20 mouse cellular contexts compared by ENCODE assay signal in genomic region chr2:162080717-162081398, GRCm38 (mm10).
A peak's percentile ranks its signal among the peaks of the same experiment; 100 is the strongest.
DNase-seq lines count a peak whose midpoint lies in the region; ATAC-seq and TF ChIP-seq lines count a peak whose summit lies in the region.
"Had no signal": no experiment of that assay in that cellular context is flagged by ENCODE, and none has a peak within 500 bp of the region (broad histone marks: within the 10 kb centered on the region; RNA-seq: fewer than 3 reads in every experiment).

No protein-coding gene starts in this region.

- ATAC-seq in forebrain, postnatal 0 days = peak; percentile 52
- no peak for ATAC-seq in forebrain, embryonic 14.5 days
- peak; percentile 22; the same call in 1 of the 2 replicates for ATAC-seq in midbrain, embryonic 11.5 days (ENCODE audit: low FRiP score)
- no peak for ATAC-seq in midbrain, embryonic 14.5 days (ENCODE audit: low FRiP score, low TSS enrichment)
- ATAC-seq: hindbrain, embryonic 16.5 days; inflammation-experienced regulatory T-cells, adult 6 months had no signal

- H3K4me3 ChIP-seq in forebrain, postnatal 0 days (ENCODE audit: low read depth, low read length) = no peak overlapping the region
- no peak overlapping the region for H3K4me3 ChIP-seq in forebrain, embryonic 14.5 days (ENCODE audit: low read depth, low read length)
- H3K4me3 ChIP-seq in midbrain, embryonic 11.5 days (ENCODE audit: low read depth, low read length) = no peak overlapping the region
- H3K4me3 ChIP-seq in midbrain, embryonic 14.5 days (replicated peaks; ENCODE audit: low read depth, low read length) = no peak overlapping the region
- H3K4me3 ChIP-seq: embryonic facial prominence, embryonic 13.5 days; heart, embryonic 10.5 days; hindbrain, embryonic 12.5 days had no signal

- no peak for TF ChIP-seq CTCF in forebrain, postnatal 0 days (IDR thresholded peaks at IDR 0.05; ENCODE audit: low read depth)

- H3K9me3 ChIP-seq in forebrain, postnatal 0 days (ENCODE audit: low read length) = no peaks in the 10 kb centered on the region
- H3K9me3 ChIP-seq in forebrain, embryonic 14.5 days (replicated peaks; ENCODE audit: control insufficient read depth, low read length) = no peaks in the 10 kb centered on the region
- no peaks in the 10 kb centered on the region for H3K9me3 ChIP-seq in midbrain, embryonic 11.5 days (ENCODE audit: control insufficient read depth, low read length)
- no peaks in the 10 kb centered on the region for H3K9me3 ChIP-seq in midbrain, embryonic 14.5 days (ENCODE audit: control insufficient read depth, low read length)
- H3K9me3 ChIP-seq: embryonic facial prominence, embryonic 13.5 days; heart, embryonic 10.5 days; hindbrain, embryonic 12.5 days had no signal

- no peaks in the 10 kb centered on the region for H3K36me3 ChIP-seq in forebrain, postnatal 0 days (ENCODE audit: insufficient read depth)
- H3K36me3 ChIP-seq in forebrain, embryonic 14.5 days (ENCODE audit: control insufficient read depth, insufficient read depth, low read length) = no peaks in the 10 kb centered on the region
- no peaks in the 10 kb centered on the region for H3K36me3 ChIP-seq in midbrain, embryonic 11.5 days (ENCODE audit: control insufficient read depth, insufficient read depth, low read length)
- H3K36me3 ChIP-seq in midbrain, embryonic 14.5 days (ENCODE audit: control insufficient read depth, insufficient read depth, low read length) = no peaks in the 10 kb centered on the region
- H3K36me3 ChIP-seq: embryonic facial prominence, embryonic 13.5 days; heart, embryonic 10.5 days; hindbrain, embryonic 12.5 days had no signal

- no peak overlapping the region for H3K9ac ChIP-seq in forebrain, postnatal 0 days
- H3K9ac ChIP-seq in forebrain, embryonic 14.5 days (ENCODE audit: low read length) = no peak overlapping the region
- no peak overlapping the region for H3K9ac ChIP-seq in midbrain, embryonic 11.5 days (ENCODE audit: low read length)
- no peak overlapping the region for H3K9ac ChIP-seq in midbrain, embryonic 14.5 days (replicated peaks; ENCODE audit: low read length)
- H3K9ac ChIP-seq: embryonic facial prominence, embryonic 13.5 days; hindbrain, embryonic 12.5 days had no signal

- peaks cover 14% of the 10 kb centered on the region; the same call in 1 of the 2 replicates for H3K4me1 ChIP-seq in forebrain, postnatal 0 days (ENCODE audit: insufficient read depth)
- H3K4me1 ChIP-seq in forebrain, embryonic 14.5 days (ENCODE audit: control insufficient read depth, insufficient read depth, low read length) = no peaks in the 10 kb centered on the region
- no peaks in the 10 kb centered on the region for H3K4me1 ChIP-seq in midbrain, embryonic 11.5 days (ENCODE audit: control insufficient read depth, insufficient read depth, low read length)
- no peaks in the 10 kb centered on the region for H3K4me1 ChIP-seq in midbrain, embryonic 14.5 days (ENCODE audit: control insufficient read depth, insufficient read depth, low read length)
- H3K4me1 ChIP-seq: hindbrain, embryonic 12.5 days had no signal

- no peaks in the 10 kb centered on the region for H3K27me3 ChIP-seq in forebrain, postnatal 0 days (ENCODE audit: insufficient read depth, low read length)
- no peaks in the 10 kb centered on the region for H3K27me3 ChIP-seq in forebrain, embryonic 14.5 days (replicated peaks; ENCODE audit: control insufficient read depth, insufficient read depth, low read length)
- H3K27me3 ChIP-seq in midbrain, embryonic 11.5 days (ENCODE audit: control insufficient read depth, insufficient read depth, low read length) = no peaks in the 10 kb centered on the region
- H3K27me3 ChIP-seq in midbrain, embryonic 14.5 days (ENCODE audit: control insufficient read depth, insufficient read depth, low read length) = no peaks in the 10 kb centered on the region
- H3K27me3 ChIP-seq: embryonic facial prominence, embryonic 13.5 days; hindbrain, embryonic 12.5 days had no signal

- H3K27ac ChIP-seq in forebrain, postnatal 0 days (ENCODE audit: low read depth, low read length) = peak overlapping the region; percentile 58
- no peak overlapping the region for H3K27ac ChIP-seq in forebrain, embryonic 14.5 days (ENCODE audit: low read depth, low read length)
- H3K27ac ChIP-seq in midbrain, embryonic 11.5 days (ENCODE audit: low read depth, low read length) = no peak overlapping the region
- H3K27ac ChIP-seq in midbrain, embryonic 14.5 days (replicated peaks; ENCODE audit: low read depth, low read length) = no peak overlapping the region
- H3K27ac ChIP-seq: embryonic facial prominence, embryonic 13.5 days; heart, embryonic 10.5 days; hindbrain, embryonic 12.5 days had no signal

- DNase-seq in forebrain, postnatal 0 days = peak; percentile 50
- DNase-seq in forebrain, embryonic 14.5 days (ENCODE audit: low spot score) = no peak
- DNase-seq in midbrain, embryonic 11.5 days (ENCODE audit: low spot score, missing footprints) = no peak
- no peak for DNase-seq in midbrain, embryonic 14.5 days
- DNase-seq in retina, embryonic 14.5 days (ENCODE audit: low spot score) = peak; percentile 49
- DNase-seq in frontal cortex, adult 2 months (ENCODE audit: extremely low spot score in 1 of 2, low spot score in 1 of 2) = no peak
- DNase-seq: adrenal gland, adult 8-10 months; adrenal gland, postnatal 36 days; cerebellum, adult 11-12 months; cerebellum, adult 9-10 months; cerebellum, postnatal 25 days; gastrocnemius, postnatal 10 days; heart, adult 18-20 months; heart, postnatal 10 days; heart, postnatal 4 days had no signal

- no peak overlapping the region for H3K4me2 ChIP-seq in forebrain, postnatal 0 days (ENCODE audit: low read depth)
- no peak overlapping the region for H3K4me2 ChIP-seq in forebrain, embryonic 14.5 days (ENCODE audit: low read length)
- no peak overlapping the region for H3K4me2 ChIP-seq in midbrain, embryonic 11.5 days
- H3K4me2 ChIP-seq in midbrain, embryonic 14.5 days (ENCODE audit: low read length) = no peak overlapping the region
- H3K4me2 ChIP-seq: embryonic facial prominence, embryonic 13.5 days; hindbrain, embryonic 12.5 days had no signal

- 29% methylated on average over 1 of the region's 1 CpGs for WGBS in forebrain, postnatal 0 days
- 33% methylated on average over 1 of the region's 1 CpGs for WGBS in forebrain, embryonic 14.5 days
- 53% methylated on average over 1 of the region's 1 CpGs for WGBS in midbrain, embryonic 11.5 days
- WGBS in midbrain, embryonic 14.5 days = 47% methylated on average over 1 of the region's 1 CpGs

Comparison
In these comparisons a context has a peak if more than half of its experiments do, and no peak if none do; other contexts are left out.
1. ATAC-seq: peak in forebrain, postnatal 0 days (single experiment) and midbrain, embryonic 11.5 days (single experiment); none in forebrain, embryonic 14.5 days (single experiment) and midbrain, embryonic 14.5 days (single experiment).
2. DNase-seq: peak in forebrain, postnatal 0 days (single experiment) and retina, embryonic 14.5 days (single experiment); none in forebrain, embryonic 14.5 days (single experiment), midbrain, embryonic 11.5 days (single experiment), midbrain, embryonic 14.5 days (single experiment) and frontal cortex, adult 2 months (0 of 2).